Mouse (Mus musculus) midbrain, postnatal 0 days (tissue): ENCODE measurements around the gene Tmem156. TPM values are rescaled to one million over a fixed set of nuclear protein-coding genes. Genes with fewer than 3 reads are reported as not detected.

Experiments used
- ATAC-seq: fragments of 200-750 bp; cut with Nextera tagmentation; 2 replicates; pipeline ENCODE4 v1.8.0; 2017; ENCODE audit warnings: moderate number of reproducible peaks, mild to moderate bottlenecking, moderate TSS enrichment, moderate library complexity; ENCODE audit not compliant: low FRiP score
- DNase-seq: peaks from one replicate; pipeline ENCODE4 v3.0.0-alpha.2; 2015; ENCODE audit warnings: low spot score
- H3K27ac ChIP-seq: fragments of 300-500 bp; sonication (generic); 2 replicates; pipeline ENCODE4 v1.5.1; 2014; ENCODE audit warnings: low read depth, mild to moderate bottlenecking, low read length, mixed read lengths
- H3K27me3 ChIP-seq: fragments of 300-500 bp; sonication (generic); 2 replicates; pipeline ENCODE4 v1.6.1; 2014; ENCODE audit warnings: low read length, control low read depth, mixed read lengths; ENCODE audit not compliant: insufficient read depth
- H3K36me3 ChIP-seq: fragments of 300-500 bp; sonication (generic); 2 replicates; pipeline ENCODE4 v1.6.1; 2014; ENCODE audit warnings: low read length, control low read depth, mixed read lengths; ENCODE audit not compliant: insufficient read depth
- H3K4me1 ChIP-seq: fragments of 300-500 bp; sonication (generic); 2 replicates; pipeline ENCODE4 v1.6.1; 2014; ENCODE audit warnings: mild to moderate bottlenecking, control low read depth, antibody characterized with exemption, low read length, mixed read lengths; ENCODE audit not compliant: insufficient read depth
- H3K4me2 ChIP-seq: fragments of 300-500 bp; sonication (generic); 2 replicates; pipeline ENCODE4 v1.6.1; 2014; ENCODE audit warnings: low read depth, mild to moderate bottlenecking, low read length, mixed read lengths; ENCODE audit not compliant: poor library complexity, severe bottlenecking
- H3K4me3 ChIP-seq: fragments of 300-500 bp; sonication (generic); 2 replicates; pipeline ENCODE4 v1.5.1; 2014; ENCODE audit warnings: low read depth, mild to moderate bottlenecking, low read length, moderate library complexity
- H3K9ac ChIP-seq: fragments of 300-500 bp; sonication (generic); replicated peaks from 2 replicates; pipeline ENCODE4 v1.6.1; 2014; ENCODE audit warnings: mild to moderate bottlenecking, low read length, moderate library complexity, mixed read lengths; ENCODE audit not compliant: poor library complexity, severe bottlenecking
- H3K9me3 ChIP-seq: fragments of 300-500 bp; sonication (generic); 2 replicates; pipeline ENCODE4 v1.6.1; 2016; ENCODE audit warnings: low read length, control low read depth
- CTCF ChIP-seq: IDR thresholded peaks from 2 replicates; pipeline ENCODE4 v1.5.1; 2016; ENCODE audit warnings: antibody characterized with exemption, mild to moderate bottlenecking
- WGBS: fragments of 180-500 bp; shearing (Covaris S2); extraction: QIAGEN DNeasy Blood & Tissue Kit; methylation state at CpG from one replicate; pipeline ENCODE4 v1.1.7; 2014; 5-methylcytosine and 5-hydroxymethylcytosine counted together
- polyA plus RNA-seq: library from polyadenylated mRNA; unstranded; fragments of >200 nt; fragmentation: Nextera tagmentation; extraction: Ambion mirVana; gene quantifications from 2 replicates; pipeline ENCODE4 v1.2.1, GENCODE M21; 2015
- total RNA-seq: library from RNA; depleted of rRNA; stranded (reverse); fragments of >200 nt; gene quantifications from 2 replicates; pipeline ENCODE4 v1.2.3, GENCODE M21; 2014; rRNA removed

Gene Tmem156
- total and polyA plus RNA-seq, 2 experiments from 2014 or later, result 0.23 TPM; not detected in 1

DNA sequence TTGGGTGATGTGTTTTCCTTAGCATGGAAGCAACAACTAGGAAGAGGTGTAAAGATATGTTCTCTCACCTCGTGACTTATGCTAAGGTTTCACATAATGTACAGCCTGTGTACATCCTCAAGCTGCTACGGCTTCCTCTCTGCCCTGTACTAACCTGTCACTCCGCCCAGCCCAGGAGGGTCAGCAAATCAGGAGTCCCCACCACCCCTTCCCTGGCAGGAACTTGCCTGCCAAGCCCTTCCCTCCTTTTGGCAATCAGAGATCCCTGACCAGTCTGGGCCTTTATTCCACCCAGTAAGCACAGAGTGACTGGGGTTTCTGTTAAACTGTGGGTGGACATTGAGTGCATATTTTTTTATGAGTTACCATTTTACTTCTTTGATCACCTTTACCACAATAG, 76.4 kb downstream of the Tmem156 start:
- Histone ChIP-seq H3K27ac (no peak overlapping the region), H3K4me3 (no peak overlapping the region), H3K27me3 (no peaks in the 10 kb centered on the region), H3K36me3 (no peaks in the 10 kb centered on the region), H3K9me3 (no peaks in the 10 kb centered on the region), H3K4me1 (no peaks in the 10 kb centered on the region), H3K4me2 (no peak overlapping the region), H3K9ac (no peak overlapping the region)
- no peak for DNase-seq
- ATAC-seq, result no peak
- no peak for TF ChIP-seq CTCF
- 95% methylated on average over 3 of the region's 3 CpGs for WGBS

DNA sequence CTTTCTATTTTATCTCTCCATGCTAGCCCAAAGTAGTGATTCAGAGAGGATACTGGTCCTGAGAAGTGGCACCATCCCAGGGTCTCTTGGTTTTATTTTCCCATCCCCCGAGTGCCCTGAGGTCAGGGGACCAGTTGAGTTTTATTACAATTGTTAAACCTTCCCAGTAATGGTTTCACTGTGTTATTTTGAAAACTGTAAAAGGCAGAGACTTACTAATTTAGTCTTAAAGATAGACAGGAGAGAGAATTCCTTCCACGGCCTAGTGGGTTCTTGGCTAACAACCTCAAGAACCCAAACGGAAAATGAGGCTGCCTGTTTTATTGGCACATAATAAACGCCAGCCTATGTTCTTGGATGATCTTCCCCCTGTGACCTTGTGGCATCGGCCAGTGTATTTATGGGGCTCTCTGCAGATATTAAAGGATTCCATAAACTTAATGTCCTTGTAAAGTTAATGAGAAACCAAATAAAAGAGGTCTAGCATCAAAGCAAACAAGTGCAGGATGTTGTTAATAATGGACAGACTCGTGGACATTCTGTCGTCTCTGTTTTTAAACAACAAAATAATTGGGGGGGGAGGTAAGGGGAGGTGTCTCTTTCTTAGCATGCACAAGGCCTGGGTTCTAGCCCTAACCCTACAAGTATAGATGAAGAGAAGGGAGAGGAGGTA, 79.9 kb downstream of the Tmem156 start:
- Histone ChIP-seq H3K4me2 (no peak overlapping the region), H3K27me3 (no peaks in the 10 kb centered on the region), H3K9me3 (no peaks in the 10 kb centered on the region), H3K27ac (no peak overlapping the region), H3K36me3 (no peaks in the 10 kb centered on the region), H3K9ac (no peak overlapping the region), H3K4me1 (no peaks in the 10 kb centered on the region), H3K4me3 (no peak overlapping the region)
- DNase-seq, result no peak
- ATAC-seq, result no peak
- 86% methylated on average over 7 of the region's 7 CpGs for WGBS
- TF ChIP-seq CTCF, result no peak

DNA sequence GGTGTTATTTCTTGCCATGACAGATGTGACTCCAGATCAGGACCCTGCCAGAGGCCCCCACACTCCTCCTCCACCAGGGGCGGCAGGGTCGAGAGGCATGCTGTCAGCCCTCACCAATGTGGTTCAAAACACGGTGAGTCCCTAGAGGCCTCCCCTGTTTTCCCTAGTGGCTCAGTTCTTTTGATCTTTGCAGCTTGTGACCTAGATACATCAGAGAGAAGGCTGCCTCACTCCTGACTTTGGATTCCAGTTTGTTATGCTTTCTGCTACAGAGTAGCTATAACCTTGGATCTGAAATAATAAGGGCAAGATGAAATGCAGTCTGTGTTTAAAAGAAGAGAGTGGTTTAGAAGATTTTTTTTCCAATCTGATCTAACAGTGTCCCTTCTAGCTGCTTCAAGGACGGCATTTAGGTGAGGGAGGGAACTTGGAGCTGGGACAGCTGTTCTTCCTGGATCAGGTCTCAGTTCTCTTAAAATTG, 85.9 kb downstream of the Tmem156 start:
- no peaks in the 10 kb centered on the region for H3K27me3 ChIP-seq
- H3K9ac ChIP-seq, result no peak overlapping the region
- peak overlapping the region; percentile 55; the same call in 1 of the 2 replicates for H3K27ac ChIP-seq
- ATAC-seq, result peak; percentile 75
- no peaks in the 10 kb centered on the region for H3K36me3 ChIP-seq
- no peak overlapping the region for H3K4me3 ChIP-seq
- 33% methylated on average over 4 of the region's 4 CpGs for WGBS
- TF ChIP-seq CTCF, result peak; percentile 50
- H3K4me2 ChIP-seq, result no peak overlapping the region
- H3K4me1 ChIP-seq, result peaks cover 14% of the 10 kb centered on the region; the same call in 1 of the 2 replicates
- no peaks in the 10 kb centered on the region for H3K9me3 ChIP-seq
- peak; percentile 47 for DNase-seq

DNA sequence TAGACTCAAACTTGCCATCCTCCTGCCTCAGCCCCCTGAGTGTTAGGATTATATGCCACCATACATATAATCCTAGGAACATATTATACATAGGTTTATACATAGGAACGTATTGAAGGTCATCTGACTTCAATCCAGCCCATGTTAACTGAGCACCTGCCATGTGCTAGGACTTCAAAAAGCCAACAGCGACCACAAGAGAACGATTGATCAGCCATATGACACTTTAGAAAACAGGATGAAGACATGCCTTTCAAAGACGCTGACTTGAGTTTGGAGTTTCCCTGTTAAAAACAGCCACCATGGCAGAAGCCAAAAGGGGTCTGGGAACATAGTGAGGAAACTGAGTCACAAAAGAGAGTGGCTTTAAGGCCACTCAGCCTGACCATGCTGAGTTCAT, 86.7 kb downstream of the Tmem156 start:
- DNase-seq (no peak), ATAC-seq (no peak)
- H3K9ac ChIP-seq, result no peak overlapping the region
- H3K27ac ChIP-seq, result 0 out of 2 replicates have a peak overlapping the region, but pooled peaks have one; percentile 55
- H3K36me3 ChIP-seq, result no peaks in the 10 kb centered on the region
- H3K4me2 ChIP-seq, result no peak overlapping the region
- H3K27me3 ChIP-seq, result no peaks in the 10 kb centered on the region
- no peak overlapping the region for H3K4me3 ChIP-seq
- H3K9me3 ChIP-seq, result no peaks in the 10 kb centered on the region
- peaks cover 14% of the 10 kb centered on the region; the same call in 1 of the 2 replicates for H3K4me1 ChIP-seq
- 84% methylated on average over 4 of the region's 4 CpGs for WGBS
- TF ChIP-seq CTCF, result no peak

Other genes starting within 250 kb of the Tmem156 start
- 0.14 and 0.99 TPM in 2 replicates for gene Tlr1, start 158.6 kb downstream of the Tmem156 start, total RNA-seq
- 0.49 and 0.52 TPM in 2 replicates for gene Tlr1, start 158.6 kb downstream of the Tmem156 start, polyA plus RNA-seq
- 0.38 and 0.61 TPM in 2 replicates for gene Tlr6, start 132.0 kb downstream of the Tmem156 start, total RNA-seq
- 0.33 and 0.41 TPM in 2 replicates for gene Tlr6, start 132.0 kb downstream of the Tmem156 start, polyA plus RNA-seq
- gene Fam114a1, start 122.1 kb downstream of the Tmem156 start, total RNA-seq, result 2.5 and 6.2 TPM in 2 replicates
- gene Fam114a1, start 122.1 kb downstream of the Tmem156 start, polyA plus RNA-seq, result 5.0 and 5.4 TPM in 2 replicates
- 62.1 and 64.4 TPM in 2 replicates for gene Klhl5, start 15.4 kb upstream of the Tmem156 start, total RNA-seq
- 56.6 and 61.2 TPM in 2 replicates for gene Klhl5, start 15.4 kb upstream of the Tmem156 start, polyA plus RNA-seq
- gene Wdr19, start 107.6 kb upstream of the Tmem156 start, total RNA-seq, result 17.0 and 18.5 TPM in 2 replicates
- 7.6 and 9.2 TPM in 2 replicates for gene Wdr19, start 107.6 kb upstream of the Tmem156 start, polyA plus RNA-seq
- gene Rfc1, start 243.5 kb upstream of the Tmem156 start, total RNA-seq, result 13.7 and 22.7 TPM in 2 replicates
- gene Rfc1, start 243.5 kb upstream of the Tmem156 start, polyA plus RNA-seq, result 19.5 and 27.7 TPM in 2 replicates